In genomic region chr3:95124972-95125371, GRCm38 (mm10) we compare ENCODE assay signal across 9 mouse cellular contexts. TPM values are rescaled to one million over a fixed set of nuclear protein-coding genes. Genes with fewer than 3 reads are reported as not detected.
DNase-seq lines count a peak whose midpoint lies in the region; ATAC-seq lines count a peak whose summit lies in the region.
"Had no signal": no experiment of that assay in that cellular context is flagged by ENCODE, and none has a peak within 500 bp of the region (broad histone marks: within the 10 kb centered on the region; RNA-seq: fewer than 3 reads in every experiment).

No protein-coding gene starts in this region.

- WGBS in embryonic facial prominence, embryonic 12.5 days: 44% methylated on average over 5 of the region's 5 CpGs
- WGBS in embryonic facial prominence, embryonic 10.5 days: 64% methylated on average over 5 of the region's 5 CpGs
- WGBS in limb, embryonic 12.5 days: 39% methylated on average over 5 of the region's 5 CpGs
- 54% methylated on average over 5 of the region's 5 CpGs for WGBS in limb, embryonic 10.5 days

- no peak overlapping the region for H3K4me3 ChIP-seq in embryonic facial prominence, embryonic 12.5 days
- no peak overlapping the region for H3K4me3 ChIP-seq in embryonic facial prominence, embryonic 10.5 days
- no peak overlapping the region for H3K4me3 ChIP-seq in limb, embryonic 12.5 days (replicated peaks)
- H3K4me3 ChIP-seq in limb, embryonic 10.5 days: no peak overlapping the region

- intact Hi-C loops in gastrocnemius, postnatal 36 days (cut with DNase I): no loop called here

- no peaks in the 10 kb centered on the region for H3K9me3 ChIP-seq in embryonic facial prominence, embryonic 12.5 days
- H3K9me3 ChIP-seq in embryonic facial prominence, embryonic 10.5 days: no peaks in the 10 kb centered on the region
- no peaks in the 10 kb centered on the region for H3K9me3 ChIP-seq in limb, embryonic 12.5 days
- no peaks in the 10 kb centered on the region for H3K9me3 ChIP-seq in limb, embryonic 10.5 days (replicated peaks)

- no peak overlapping the region for H3K9ac ChIP-seq in embryonic facial prominence, embryonic 12.5 days
- 0 out of 2 replicates have a peak overlapping the region, but pooled peaks have one; percentile 13 for H3K9ac ChIP-seq in limb, embryonic 12.5 days (replicated peaks)

- no peaks in the 10 kb centered on the region for H3K27me3 ChIP-seq in embryonic facial prominence, embryonic 12.5 days
- no peaks in the 10 kb centered on the region for H3K27me3 ChIP-seq in embryonic facial prominence, embryonic 10.5 days (replicated peaks; ENCODE audit: low read depth, poor library complexity, severe bottlenecking)
- H3K27me3 ChIP-seq in limb, embryonic 12.5 days: no peaks in the 10 kb centered on the region
- no peaks in the 10 kb centered on the region for H3K27me3 ChIP-seq in limb, embryonic 10.5 days (ENCODE audit: low read depth, poor library complexity, severe bottlenecking)

- no peak overlapping the region for H3K4me2 ChIP-seq in embryonic facial prominence, embryonic 12.5 days (replicated peaks)
- H3K4me2 ChIP-seq in limb, embryonic 12.5 days: no peak overlapping the region

- peaks cover 38% of the 10 kb centered on the region for H3K36me3 ChIP-seq in embryonic facial prominence, embryonic 12.5 days
- H3K36me3 ChIP-seq in embryonic facial prominence, embryonic 10.5 days (replicated peaks): peaks cover 65% of the 10 kb centered on the region
- peaks cover 59% of the 10 kb centered on the region for H3K36me3 ChIP-seq in limb, embryonic 12.5 days
- H3K36me3 ChIP-seq in limb, embryonic 10.5 days: peaks cover 79% of the 10 kb centered on the region

- peak overlapping the region; percentile 46; the same call in 1 of the 2 replicates for H3K27ac ChIP-seq in embryonic facial prominence, embryonic 12.5 days
- H3K27ac ChIP-seq in embryonic facial prominence, embryonic 10.5 days (replicated peaks): no peak overlapping the region
- H3K27ac ChIP-seq in limb, embryonic 12.5 days: peak overlapping the region; percentile 8; the same call in 1 of the 2 replicates
- no peak overlapping the region for H3K27ac ChIP-seq in limb, embryonic 10.5 days

- no peak for DNase-seq in embryonic facial prominence, embryonic 10.5 days (ENCODE audit: low spot score)
- no peak for DNase-seq in limb, embryonic 10.5 days (ENCODE audit: low spot score)
- peak; percentile 62 to 71 for DNase-seq in gastrocnemius, postnatal 36 days
- DNase-seq in lung, postnatal 36 days: peak; percentile 69
- no peak for DNase-seq in thymus, postnatal 25 days
- DNase-seq in urinary bladder, postnatal 36 days (ENCODE audit: low spot score in 2 of 2): no peak

- H3K4me1 ChIP-seq in embryonic facial prominence, embryonic 12.5 days: peaks cover 7% of the 10 kb centered on the region; the same call in 1 of the 2 replicates
- H3K4me1 ChIP-seq in embryonic facial prominence, embryonic 10.5 days: no peaks in the 10 kb centered on the region
- H3K4me1 ChIP-seq in limb, embryonic 12.5 days (replicated peaks): peaks cover 23% of the 10 kb centered on the region
- H3K4me1 ChIP-seq in limb, embryonic 10.5 days: peaks cover 18% of the 10 kb centered on the region

- no peak for ATAC-seq in embryonic facial prominence, embryonic 12.5 days (ENCODE audit: insufficient number of reproducible peaks, insufficient read depth, low FRiP score, low TSS enrichment)
- no peak for ATAC-seq in limb, embryonic 12.5 days (ENCODE audit: insufficient number of reproducible peaks, insufficient read depth, low FRiP score, low TSS enrichment, low read depth)

RNA-seq across cellular contexts. Expression of gene Tmod4, which starts 0.7 kb away (rescaled TPM):
- 0.57 and 1.0 TPM in 2 replicates for polyA plus RNA-seq in embryonic facial prominence, embryonic 12.5 days (2016; fragmentation: Nextera tagmentation; extraction: Ambion mirVana)
- polyA plus RNA-seq in embryonic facial prominence, embryonic 10.5 days (2016; fragmentation: Nextera tagmentation; extraction: Ambion mirVana): 1.4 and 1.5 TPM in 2 replicates
- 1.0 and 1.4 TPM in 2 replicates for polyA plus RNA-seq in limb, embryonic 12.5 days (2016; fragmentation: Nextera tagmentation; extraction: Ambion mirVana)
- polyA plus RNA-seq in limb, embryonic 10.5 days (2016; fragmentation: Nextera tagmentation; extraction: Ambion mirVana): 1.2 and 1.4 TPM in 2 replicates
- 100 to 1,000 TPM; 623 to 679 TPM for total RNA-seq in gastrocnemius, postnatal 36 days (2021)
- total RNA-seq: hematopoietic stem cell, adult 5-6 weeks had no signal

RNA-seq across cellular contexts. Expression of gene Scnm1, which starts 8.8 kb away (rescaled TPM):
- 73.4 and 75.0 TPM in 2 replicates for polyA plus RNA-seq in embryonic facial prominence, embryonic 12.5 days (2016; fragmentation: Nextera tagmentation; extraction: Ambion mirVana)
- 81.0 and 84.4 TPM in 2 replicates for polyA plus RNA-seq in embryonic facial prominence, embryonic 10.5 days (2016; fragmentation: Nextera tagmentation; extraction: Ambion mirVana)
- 80.7 and 83.6 TPM in 2 replicates for polyA plus RNA-seq in limb, embryonic 12.5 days (2016; fragmentation: Nextera tagmentation; extraction: Ambion mirVana)
- 74.1 and 79.7 TPM in 2 replicates for polyA plus RNA-seq in limb, embryonic 10.5 days (2016; fragmentation: Nextera tagmentation; extraction: Ambion mirVana)
- 10 to 100 TPM; 21.7 to 27.3 TPM for total RNA-seq in gastrocnemius, postnatal 36 days (2021)

RNA-seq across cellular contexts. Expression of gene Lysmd1, which starts 8.9 kb away (rescaled TPM):
- 18.2 and 19.4 TPM in 2 replicates for polyA plus RNA-seq in embryonic facial prominence, embryonic 12.5 days (2016; fragmentation: Nextera tagmentation; extraction: Ambion mirVana)
- 14.0 and 14.5 TPM in 2 replicates for polyA plus RNA-seq in embryonic facial prominence, embryonic 10.5 days (2016; fragmentation: Nextera tagmentation; extraction: Ambion mirVana)
- 16.6 and 18.0 TPM in 2 replicates for polyA plus RNA-seq in limb, embryonic 12.5 days (2016; fragmentation: Nextera tagmentation; extraction: Ambion mirVana)
- polyA plus RNA-seq in limb, embryonic 10.5 days (2016; fragmentation: Nextera tagmentation; extraction: Ambion mirVana): 12.6 and 16.2 TPM in 2 replicates
- total RNA-seq in gastrocnemius, postnatal 36 days (2021): 1 to 10 TPM; 6.4 to 8.2 TPM

RNA-seq across cellular contexts. Expression of gene Vps72, which starts 14.2 kb away (rescaled TPM):
- polyA plus RNA-seq in embryonic facial prominence, embryonic 12.5 days (2016; fragmentation: Nextera tagmentation; extraction: Ambion mirVana): 221 and 227 TPM in 2 replicates
- 288 and 295 TPM in 2 replicates for polyA plus RNA-seq in embryonic facial prominence, embryonic 10.5 days (2016; fragmentation: Nextera tagmentation; extraction: Ambion mirVana)
- 241 and 245 TPM in 2 replicates for polyA plus RNA-seq in limb, embryonic 12.5 days (2016; fragmentation: Nextera tagmentation; extraction: Ambion mirVana)
- 297 and 327 TPM in 2 replicates for polyA plus RNA-seq in limb, embryonic 10.5 days (2016; fragmentation: Nextera tagmentation; extraction: Ambion mirVana)
- total RNA-seq in gastrocnemius, postnatal 36 days (2021): 10 to 100 TPM; 39.4 to 47.9 TPM

RNA-seq across cellular contexts. Expression of gene Tnfaip8l2, which starts 17.2 kb away (rescaled TPM):
- polyA plus RNA-seq in embryonic facial prominence, embryonic 12.5 days (2016; fragmentation: Nextera tagmentation; extraction: Ambion mirVana): 2.0 and 2.3 TPM in 2 replicates
- 0.98 and 2.8 TPM in 2 replicates for polyA plus RNA-seq in embryonic facial prominence, embryonic 10.5 days (2016; fragmentation: Nextera tagmentation; extraction: Ambion mirVana)
- 1.7 and 2.2 TPM in 2 replicates for polyA plus RNA-seq in limb, embryonic 12.5 days (2016; fragmentation: Nextera tagmentation; extraction: Ambion mirVana)
- polyA plus RNA-seq in limb, embryonic 10.5 days (2016; fragmentation: Nextera tagmentation; extraction: Ambion mirVana): 0.35 and 1.9 TPM in 2 replicates
- under 1 TPM; 0.38 to 0.69 TPM for total RNA-seq in gastrocnemius, postnatal 36 days (2021)

Comparison
In these comparisons a context has a peak if more than half of its experiments do, and no peak if none do; other contexts are left out.
1. H3K27ac ChIP-seq: peak in embryonic facial prominence, embryonic 12.5 days (single experiment) and limb, embryonic 12.5 days (single experiment); none in embryonic facial prominence, embryonic 10.5 days (single experiment) and limb, embryonic 10.5 days (single experiment).
2. DNase-seq: peak in gastrocnemius, postnatal 36 days (2 of 2) and lung, postnatal 36 days (single experiment); none in embryonic facial prominence, embryonic 10.5 days (single experiment), limb, embryonic 10.5 days (single experiment), thymus, postnatal 25 days (single experiment) and urinary bladder, postnatal 36 days (0 of 2).